Mouse (Mus musculus): ENCODE data around the gene Marcks. TPM values are rescaled to one million over a fixed set of nuclear protein-coding genes. Genes with fewer than 3 reads are reported as not detected.

Gene Marcks
- polyA plus RNA-seq (2014; fragmentation: Illumina TruSeq; extraction: RNeasy Lipid Tissue Mini Kit (QIAGEN cat#74804); ENCODE audit: low read depth, low replicate concordance): 35.6 TPM

DNA sequence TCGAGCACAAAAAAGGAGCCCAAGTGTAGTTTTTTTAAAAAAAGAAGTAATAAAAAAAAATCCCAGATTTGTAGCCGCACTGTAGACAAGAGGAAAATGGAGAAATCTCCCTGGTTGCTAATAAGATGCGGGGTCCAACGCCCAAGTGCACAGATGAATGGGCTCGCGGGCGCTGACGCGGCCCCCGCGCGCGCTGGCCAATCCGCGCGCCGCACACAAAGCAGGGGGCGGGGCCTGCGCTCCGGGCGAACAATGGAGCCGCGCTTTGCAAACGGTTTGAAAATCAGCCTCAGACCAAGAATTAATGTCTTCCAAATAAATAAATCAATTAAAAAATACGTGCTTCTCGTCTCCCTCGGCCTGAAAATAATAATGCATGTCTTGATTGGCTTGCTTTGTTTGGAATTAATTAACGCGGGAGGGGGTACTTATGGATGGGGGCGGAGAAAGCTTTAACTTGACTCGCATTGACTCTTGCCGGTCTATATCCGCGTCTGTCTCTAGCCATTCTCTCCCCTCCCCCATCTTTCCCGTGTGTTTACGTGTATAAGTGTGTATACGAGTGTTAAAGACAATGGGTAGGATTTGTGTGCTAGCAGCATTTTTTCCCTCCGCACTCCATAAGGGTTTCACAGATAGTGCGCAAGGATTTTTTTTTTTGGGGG, at the start of gene Marcks:
Gene Marcks, minus strand, starts transcription at position 143 of the 665 bp plus-strand sequence.

Other genes starting within 250 kb of the Marcks start
- 60.2 TPM for gene Hdac2, start 164.4 kb downstream of the Marcks start, polyA plus RNA-seq (2014; fragmentation: Illumina TruSeq; extraction: RNeasy Lipid Tissue Mini Kit (QIAGEN cat#74804); ENCODE audit: low read depth, low replicate concordance)